ENCODE assay signal across 9 mouse cellular contexts in the genomic region with DNA sequence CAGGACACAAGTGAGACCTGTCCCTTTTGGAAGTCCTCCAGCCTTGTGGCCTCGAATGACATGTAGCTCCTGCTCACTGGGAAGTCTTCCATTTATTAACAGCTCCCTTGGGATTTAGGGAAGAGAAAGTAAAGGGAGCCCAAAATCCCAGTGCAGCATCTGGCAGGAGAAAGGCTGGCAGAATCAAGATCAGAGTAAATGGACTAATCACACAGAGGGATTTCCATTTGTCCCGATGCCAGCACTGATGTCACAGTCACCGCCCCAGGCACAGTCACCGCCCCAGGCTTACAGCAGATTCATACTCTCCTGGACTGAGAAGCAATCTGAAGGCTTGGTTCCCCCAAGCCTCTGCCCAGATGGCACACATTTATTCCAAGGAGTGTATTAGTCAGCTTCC.
A peak's percentile ranks its signal among the peaks of the same experiment; 100 is the strongest.
DNase-seq lines count a peak whose midpoint lies in the region; ATAC-seq and TF ChIP-seq lines count a peak whose summit lies in the region.
"Had no signal": no experiment of that assay in that cellular context is flagged by ENCODE, and none has a peak within 500 bp of the region (broad histone marks: within the 10 kb centered on the region; RNA-seq: fewer than 3 reads in every experiment).

No protein-coding gene starts in this region.

- H3K4me3 ChIP-seq in lung, postnatal 0 days (ENCODE audit: low read depth, low read length): no peak overlapping the region
- no peak overlapping the region for H3K4me3 ChIP-seq in intestine, postnatal 0 days (ENCODE audit: low read depth, low read length)
- H3K4me3 ChIP-seq in intestine, embryonic 16.5 days (ENCODE audit: low read length): no peak overlapping the region

- TF ChIP-seq EP300 in lung, postnatal 0 days (IDR thresholded peaks at IDR 0.05): no peak

- WGBS in lung, postnatal 0 days: 65% methylated on average over 4 of the region's 4 CpGs
- WGBS in intestine, postnatal 0 days: 69% methylated on average over 4 of the region's 4 CpGs
- 73% methylated on average over 4 of the region's 4 CpGs for WGBS in intestine, embryonic 16.5 days

- peak; percentile 81 to 83 for DNase-seq in cerebellum, postnatal 10 days
- DNase-seq in cerebellum, adult 11-12 months: no peak
- DNase-seq in lung, adult 18-20 months: peak; percentile 7 to 12
- DNase-seq in lung, postnatal 0 days (ENCODE audit: low spot score): no peak
- DNase-seq in brain, adult 2 months (ENCODE audit: low read depth, low spot score): peak; percentile 31
- DNase-seq in kidney, postnatal 36 days: peak; percentile 9 to 14

- no peaks in the 10 kb centered on the region for H3K9me3 ChIP-seq in lung, postnatal 0 days (ENCODE audit: low read length)
- no peaks in the 10 kb centered on the region for H3K9me3 ChIP-seq in intestine, postnatal 0 days (ENCODE audit: control insufficient read depth)
- H3K9me3 ChIP-seq in intestine, embryonic 16.5 days (ENCODE audit: control insufficient read depth, low read length): no peaks in the 10 kb centered on the region

- H3K36me3 ChIP-seq in lung, postnatal 0 days (ENCODE audit: insufficient read depth, low read length): no peaks in the 10 kb centered on the region
- H3K36me3 ChIP-seq in intestine, postnatal 0 days (ENCODE audit: control insufficient read depth, insufficient read depth): no peaks in the 10 kb centered on the region
- no peaks in the 10 kb centered on the region for H3K36me3 ChIP-seq in intestine, embryonic 16.5 days (ENCODE audit: control insufficient read depth, insufficient read depth, low read length)

- H3K4me1 ChIP-seq in lung, postnatal 0 days (ENCODE audit: insufficient read depth, low read depth, low read length): no peaks in the 10 kb centered on the region
- H3K4me1 ChIP-seq in intestine, postnatal 0 days (replicated peaks; ENCODE audit: control insufficient read depth, insufficient read depth, low read length): no peaks in the 10 kb centered on the region
- no peaks in the 10 kb centered on the region for H3K4me1 ChIP-seq in intestine, embryonic 16.5 days (ENCODE audit: control insufficient read depth, insufficient read depth, low read length)

- ATAC-seq in lung, postnatal 0 days: no peak
- ATAC-seq in intestine, postnatal 0 days: no peak
- ATAC-seq in intestine, embryonic 16.5 days: no peak

- H3K27me3 ChIP-seq in lung, postnatal 0 days (replicated peaks; ENCODE audit: insufficient read depth, low read length): no peaks in the 10 kb centered on the region
- H3K27me3 ChIP-seq in intestine, postnatal 0 days (replicated peaks; ENCODE audit: control insufficient read depth, insufficient read depth, low read length): no peaks in the 10 kb centered on the region
- H3K27me3 ChIP-seq in intestine, embryonic 16.5 days (replicated peaks; ENCODE audit: control insufficient read depth, insufficient read depth, low read length): no peaks in the 10 kb centered on the region

- no peak overlapping the region for H3K4me2 ChIP-seq in lung, postnatal 0 days (replicated peaks; ENCODE audit: low read depth, low read length)
- no peak overlapping the region for H3K4me2 ChIP-seq in intestine, postnatal 0 days (replicated peaks; ENCODE audit: low read depth)
- no peak overlapping the region for H3K4me2 ChIP-seq in intestine, embryonic 16.5 days (ENCODE audit: low read depth, low read length)

- H3K27ac ChIP-seq in lung, postnatal 0 days (ENCODE audit: low read length): no peak overlapping the region
- no peak overlapping the region for H3K27ac ChIP-seq in intestine, postnatal 0 days (ENCODE audit: low read depth, low read length)
- no peak overlapping the region for H3K27ac ChIP-seq in intestine, embryonic 16.5 days (ENCODE audit: low read length)
- H3K27ac ChIP-seq: liver, embryonic 14.5 days had no signal

- TF ChIP-seq CTCF in lung, postnatal 0 days (IDR thresholded peaks at IDR 0.05): no peak
- no peak for TF ChIP-seq CTCF in intestine, postnatal 0 days (IDR thresholded peaks at IDR 0.05; ENCODE audit: low read depth)

- no peak overlapping the region for H3K9ac ChIP-seq in lung, postnatal 0 days (replicated peaks; ENCODE audit: low read depth)
- no peak overlapping the region for H3K9ac ChIP-seq in intestine, postnatal 0 days (ENCODE audit: low read depth, low read length)
- no peak overlapping the region for H3K9ac ChIP-seq in intestine, embryonic 16.5 days (ENCODE audit: low read depth, low read length)
- H3K9ac ChIP-seq: liver, embryonic 14.5 days had no signal

Comparison
In these comparisons a context has a peak if more than half of its experiments do, and no peak if none do; other contexts are left out.
1. DNase-seq: peak in cerebellum, postnatal 10 days (2 of 2), lung, adult 18-20 months (2 of 2), brain, adult 2 months (single experiment) and kidney, postnatal 36 days (2 of 2); none in cerebellum, adult 11-12 months (single experiment) and lung, postnatal 0 days (single experiment).